Mouse (Mus musculus): Measurements from ENCODE around the gene Kifap3.

DNA sequence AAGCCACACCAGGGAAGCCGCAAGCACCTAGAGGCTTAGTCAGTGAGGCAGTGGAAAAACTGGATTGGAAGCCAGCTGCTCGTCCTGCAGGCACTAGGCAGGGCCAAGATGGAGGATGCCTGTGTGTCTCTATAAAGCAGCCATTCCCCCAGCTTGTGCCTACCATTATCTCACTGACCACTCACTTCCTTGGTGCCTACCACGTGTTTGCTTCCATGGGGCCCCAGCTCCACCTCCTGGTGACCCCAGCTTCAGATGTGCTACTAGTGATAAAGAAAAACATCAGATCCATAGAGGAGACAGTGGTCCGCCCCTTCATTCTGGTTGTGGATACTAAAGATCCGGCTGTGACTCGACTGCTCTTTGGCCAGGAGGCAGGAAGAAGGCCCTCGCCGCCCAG lies 152.4 kb downstream of the Kifap3 start:
- no peak for TF ChIP-seq CTCF (IDR thresholded peaks at IDR 0.05; ENCODE audit: low read depth)
- no peak for TF ChIP-seq EP300 (IDR thresholded peaks at IDR 0.05; ENCODE audit: low read depth)
